In genomic region chr10:120582497-120582896, GRCm38 (mm10) we compare ENCODE assay signal across 9 mouse cellular contexts.
DNase-seq lines count a peak whose midpoint lies in the region; ATAC-seq lines count a peak whose summit lies in the region.
"Had no signal": no experiment of that assay in that cellular context is flagged by ENCODE, and none has a peak within 500 bp of the region (broad histone marks: within the 10 kb centered on the region; RNA-seq: fewer than 3 reads in every experiment).

No protein-coding gene starts in this region.

- no peaks in the 10 kb centered on the region for H3K9me3 ChIP-seq in midbrain, embryonic 14.5 days (ENCODE audit: control insufficient read depth, low read length)
- no peaks in the 10 kb centered on the region for H3K9me3 ChIP-seq in midbrain, embryonic 10.5 days (replicated peaks)

- H3K4me2 ChIP-seq in midbrain, embryonic 14.5 days (ENCODE audit: low read length), result no peak overlapping the region

- DNase-seq in adrenal gland, postnatal 10 days, result peak; percentile 49
- DNase-seq in adrenal gland, adult 18-20 months (ENCODE audit: low spot score in 2 of 2), result no peak
- peak; percentile 14 for DNase-seq in midbrain, embryonic 14.5 days
- DNase-seq in midbrain, embryonic 10.5 days (ENCODE audit: low spot score), result no peak
- peak; percentile 52 for DNase-seq in heart, postnatal 4 days
- peak; percentile 72 for DNase-seq in lung, postnatal 10 days
- DNase-seq in layer of hippocampus, adult 18-20 months (ENCODE audit: low spot score in 2 of 2), result no peak
- DNase-seq in right cerebral cortex, adult 2 months (ENCODE audit: low spot score in 2 of 2), result no peak
- DNase-seq: embryo, embryonic 11 days had no signal

- H3K4me3 ChIP-seq in midbrain, embryonic 14.5 days (replicated peaks; ENCODE audit: low read depth, low read length), result no peak overlapping the region
- no peak overlapping the region for H3K4me3 ChIP-seq in midbrain, embryonic 10.5 days

- no peaks in the 10 kb centered on the region for H3K36me3 ChIP-seq in midbrain, embryonic 14.5 days (ENCODE audit: control insufficient read depth, insufficient read depth, low read length)
- H3K36me3 ChIP-seq in midbrain, embryonic 10.5 days, result no peaks in the 10 kb centered on the region

- H3K9ac ChIP-seq in midbrain, embryonic 14.5 days (replicated peaks; ENCODE audit: low read length), result no peak overlapping the region

- H3K27me3 ChIP-seq in midbrain, embryonic 14.5 days (ENCODE audit: control insufficient read depth, insufficient read depth, low read length), result no peaks in the 10 kb centered on the region
- no peaks in the 10 kb centered on the region for H3K27me3 ChIP-seq in midbrain, embryonic 10.5 days (ENCODE audit: low read depth, poor library complexity, severe bottlenecking)

- no peaks in the 10 kb centered on the region for H3K4me1 ChIP-seq in midbrain, embryonic 14.5 days (ENCODE audit: control insufficient read depth, insufficient read depth, low read length)
- H3K4me1 ChIP-seq in midbrain, embryonic 10.5 days, result peaks cover 4% of the 10 kb centered on the region; the same call in 1 of the 2 replicates

- ATAC-seq in midbrain, embryonic 14.5 days (ENCODE audit: low FRiP score, low TSS enrichment), result no peak

- no peak overlapping the region for H3K27ac ChIP-seq in midbrain, embryonic 14.5 days (replicated peaks; ENCODE audit: low read depth, low read length)
- no peak overlapping the region for H3K27ac ChIP-seq in midbrain, embryonic 10.5 days (replicated peaks)

- WGBS in midbrain, embryonic 14.5 days, result 73% methylated on average over 7 of the region's 7 CpGs
- whole genome bisulfite sequencing in midbrain, embryonic 10.5 days, result 82% methylated on average over 7 of the region's 7 CpGs

Comparison
In these comparisons a context has a peak if more than half of its experiments do, and no peak if none do; other contexts are left out.
1. DNase-seq: peak in adrenal gland, postnatal 10 days (single experiment), midbrain, embryonic 14.5 days (single experiment), heart, postnatal 4 days (single experiment) and lung, postnatal 10 days (single experiment); none in adrenal gland, adult 18-20 months (0 of 2), midbrain, embryonic 10.5 days (single experiment), layer of hippocampus, adult 18-20 months (0 of 2) and right cerebral cortex, adult 2 months (0 of 2).